Mouse (Mus musculus): ENCODE measurements around the gene Rarg. TPM values are rescaled to one million over a fixed set of nuclear protein-coding genes. Genes with fewer than 3 reads are reported as not detected.

The Rarg gene
- 25.4 and 36.2 TPM in 2 replicates for polyA plus RNA-seq (2012; rRNA removed)

GRCm38 (mm10) chr15:102257202-102258075 is at the start of gene Rarg:
Rarg (minus strand) TSS chr15:102257517.

GRCm38 (mm10) chr15:102295633-102296367 is 38.5 kb upstream of the Rarg start, which contains the start of gene Espl1:
Espl1 (plus strand) TSS chr15:102296266.

DNA sequence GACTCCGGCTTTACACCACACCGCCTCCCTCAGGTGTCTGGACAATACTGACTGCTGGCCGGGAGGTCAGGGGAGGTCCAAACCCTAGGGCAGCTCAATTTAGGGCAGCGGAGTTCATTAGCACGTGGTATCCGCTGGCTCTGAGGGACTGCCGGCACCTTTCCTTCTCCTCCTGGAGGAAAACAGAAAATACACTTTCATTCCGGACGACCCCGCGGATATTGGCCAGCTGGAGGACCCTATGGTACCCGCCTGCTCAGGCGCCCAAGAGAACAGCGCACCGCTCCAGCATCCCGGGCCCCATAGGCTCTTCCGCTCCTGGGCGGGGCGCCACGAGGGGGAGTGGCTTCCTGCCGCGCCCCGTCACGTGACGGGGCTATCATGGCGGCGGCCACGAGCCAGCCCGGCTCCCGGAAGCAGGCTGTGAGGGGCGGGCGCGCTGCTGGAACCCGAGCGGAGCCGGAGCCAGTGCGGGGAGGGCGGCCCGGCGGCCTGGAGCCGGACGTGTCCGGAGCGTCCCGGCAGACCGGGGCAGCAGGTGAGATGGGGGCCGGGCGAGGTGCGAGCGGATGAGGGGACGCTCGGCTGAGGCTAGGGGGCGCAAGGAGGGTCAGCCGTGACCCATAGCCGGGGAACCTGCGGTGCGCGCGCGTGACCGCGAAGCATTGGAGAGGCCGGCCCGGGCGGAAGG is 21.9 kb upstream of the Rarg start, which contains the start of gene Mfsd5:
Gene Mfsd5, plus strand, starts transcription at position 363 of the 691 bp plus-strand sequence.

DNA sequence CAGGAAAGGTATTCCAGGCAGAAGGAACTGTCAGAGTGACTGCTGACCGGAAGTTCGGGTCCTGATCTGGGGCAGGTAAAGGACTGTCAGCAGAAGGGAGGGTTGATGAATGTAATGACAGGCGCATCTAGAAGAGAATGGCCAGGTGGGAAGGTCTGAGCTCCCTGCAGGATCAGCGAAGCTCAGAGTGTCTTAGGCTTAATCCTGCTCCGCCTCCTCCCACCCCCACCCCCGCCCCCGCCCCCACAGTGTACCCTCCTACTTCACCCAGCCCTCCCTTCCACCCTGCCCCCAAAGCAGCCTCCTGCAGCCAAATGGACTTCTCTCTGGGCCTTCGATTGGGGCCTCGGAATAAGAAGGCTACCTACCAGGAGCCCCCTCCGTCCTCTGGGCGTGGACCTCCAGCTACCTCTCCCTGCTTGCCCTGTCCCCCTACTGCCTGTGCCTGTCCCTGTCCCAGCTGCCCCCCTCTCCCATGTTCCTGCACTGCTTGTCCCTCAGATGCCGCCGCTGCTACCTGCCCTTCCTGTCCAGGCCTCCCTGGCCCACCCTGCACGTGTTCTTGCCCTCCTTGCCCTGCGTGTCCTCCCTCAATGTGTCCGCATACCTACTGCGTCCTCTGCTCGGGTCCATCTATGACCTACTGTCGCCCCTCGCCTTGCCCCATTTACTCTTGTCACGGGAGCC is 13.1 kb upstream of the Rarg start, which contains the start of gene Gm9918:
Gene Gm9918, plus strand, starts transcription at position 290 of the 687 bp plus-strand sequence.

DNA sequence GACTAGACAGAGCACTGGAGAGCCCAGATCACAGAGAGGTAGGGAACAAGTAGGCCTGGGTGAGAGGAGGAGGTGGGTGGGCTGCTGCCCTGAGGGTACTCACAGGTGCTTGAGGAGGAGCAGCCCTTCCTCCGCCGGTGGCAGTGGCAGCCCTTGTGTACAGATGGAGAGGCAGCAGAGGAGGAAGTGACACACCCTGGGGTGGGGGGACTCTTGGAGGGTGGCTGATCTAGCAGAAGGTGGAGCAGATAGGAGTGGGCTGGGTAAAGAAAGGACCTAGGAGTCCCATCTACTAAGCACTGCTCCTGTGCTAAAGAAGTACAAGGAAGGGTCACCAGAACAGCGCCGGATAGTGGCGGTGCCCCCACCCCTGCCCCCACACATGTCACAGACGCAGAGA is 25.6 kb downstream of the Rarg start, which contains the start of gene Itgb7:
Gene Itgb7, minus strand, starts transcription at position 197 of the 400 bp plus-strand sequence.

GRCm38 (mm10) chr15:102204674-102205505 is 52.4 kb downstream of the Rarg start, which contains the start of gene Csad:
Csad (minus strand) TSS chr15:102204724.

GRCm38 (mm10) chr15:102202971-102203834 is 54.1 kb downstream of the Rarg start, which contains the start of gene Zfp740:
Zfp740 (plus strand) TSS chr15:102203249.

Other genes with a start within 250 kb of the Rarg start
- gene Krt18, start 229.3 kb downstream of the Rarg start, polyA plus RNA-seq (2012; rRNA removed), result 353 and 412 TPM in 2 replicates
- gene Eif4b, start 183.7 kb downstream of the Rarg start, polyA plus RNA-seq (2012; rRNA removed), result 58.9 and 64.5 TPM in 2 replicates
- gene Tns2, start 157.1 kb downstream of the Rarg start, polyA plus RNA-seq (2012; rRNA removed), result 53.3 and 67.4 TPM in 2 replicates
- 37.8 and 46.8 TPM in 2 replicates for gene Spryd3, start 121.3 kb downstream of the Rarg start, polyA plus RNA-seq (2012; rRNA removed)
- 69.3 and 84.3 TPM in 2 replicates for gene Igfbp6, start 113.2 kb downstream of the Rarg start, polyA plus RNA-seq (2012; rRNA removed)
- 1.5 and 2.5 TPM in 2 replicates for gene Soat2, start 107.0 kb downstream of the Rarg start, polyA plus RNA-seq (2012; rRNA removed)
- gene Zfp740, start 54.3 kb downstream of the Rarg start, polyA plus RNA-seq (2012; rRNA removed), result 19.4 and 21.4 TPM in 2 replicates
- 63.9 and 65.7 TPM in 2 replicates for gene Csad, start 52.8 kb downstream of the Rarg start, polyA plus RNA-seq (2012; rRNA removed)
- gene Itgb7, start 25.6 kb downstream of the Rarg start, polyA plus RNA-seq (2012; rRNA removed), result 8.9 and 9.7 TPM in 2 replicates
- gene Gm9918, start 13.0 kb upstream of the Rarg start, polyA plus RNA-seq (2012; rRNA removed), result 0.08 and 0.09 TPM in 2 replicates
- gene Mfsd5, start 21.9 kb upstream of the Rarg start, polyA plus RNA-seq (2012; rRNA removed), result 79.3 and 113 TPM in 2 replicates
- gene Espl1, start 38.7 kb upstream of the Rarg start, polyA plus RNA-seq (2012; rRNA removed), result 6.9 and 7.9 TPM in 2 replicates
- gene Pfdn5, start 68.6 kb upstream of the Rarg start, polyA plus RNA-seq (2012; rRNA removed), result 37.2 and 55.3 TPM in 2 replicates
- gene Myg1, start 74.2 kb upstream of the Rarg start, polyA plus RNA-seq (2012; rRNA removed), result 48.5 and 54.2 TPM in 2 replicates
- 33.2 and 35.7 TPM in 2 replicates for gene Aaas, start 93.3 kb upstream of the Rarg start, polyA plus RNA-seq (2012; rRNA removed)
- 0.15 and 0.23 TPM in 2 replicates for gene Sp7, start 109.7 kb upstream of the Rarg start, polyA plus RNA-seq (2012; rRNA removed)
- gene Sp1, start 148.6 kb upstream of the Rarg start, polyA plus RNA-seq (2012; rRNA removed), result 14.2 and 15.0 TPM in 2 replicates
- 4.2 and 14.1 TPM in 2 replicates for gene Amhr2, start 187.8 kb upstream of the Rarg start, polyA plus RNA-seq (2012; rRNA removed)
- 483 and 710 TPM in 2 replicates for gene Prr13, start 201.5 kb upstream of the Rarg start, polyA plus RNA-seq (2012; rRNA removed)
- 357 and 368 TPM in 2 replicates for gene Pcbp2, start 213.0 kb upstream of the Rarg start, polyA plus RNA-seq (2012; rRNA removed)
- gene Gm10337, start 246.2 kb upstream of the Rarg start, polyA plus RNA-seq (2012; rRNA removed), result not detected in 2 replicates